Mouse (Mus musculus): Measurements from ENCODE around the gene Krcc1. TPM values are rescaled to one million over a fixed set of nuclear protein-coding genes. Genes with fewer than 3 reads are reported as not detected.

Krcc1 gene
- polyA plus RNA-seq, 1 experiment from 2014 or later = 18.5 TPM

GRCm38 (mm10) chr6:71271057-71271388 lies 454 bp upstream of the Krcc1 start:
- H3K4me2 ChIP-seq (ENCODE audit: low read length) = peak overlapping the region; percentile 77
- H3K27me3 ChIP-seq (replicated peaks; ENCODE audit: control insufficient read depth, insufficient read depth, low read length) = no peaks in the 10 kb centered on the region
- H3K9ac ChIP-seq (replicated peaks; ENCODE audit: low read depth, low read length) = peak overlapping the region; percentile 99
- H3K4me3 ChIP-seq (replicated peaks; ENCODE audit: low read length) = peak overlapping the region; percentile 85
- no peaks in the 10 kb centered on the region for H3K36me3 ChIP-seq (ENCODE audit: control insufficient read depth, insufficient read depth)
- ATAC-seq = peak; percentile 70
- peak overlapping the region; percentile 93 for H3K27ac ChIP-seq (ENCODE audit: low read length)
- H3K4me1 ChIP-seq (replicated peaks; ENCODE audit: control insufficient read depth, insufficient read depth, low read length) = peaks cover 16% of the 10 kb centered on the region
- WGBS = 2% methylated on average over 8 of the region's 8 CpGs
- no peaks in the 10 kb centered on the region for H3K9me3 ChIP-seq (ENCODE audit: control insufficient read depth, low read length)

GRCm38 (mm10) chr6:71272316-71272741 lies 852 bp downstream of the Krcc1 start:
- H3K4me1 ChIP-seq (replicated peaks; ENCODE audit: control insufficient read depth, insufficient read depth, low read length) = peaks cover 16% of the 10 kb centered on the region
- peak overlapping the region; percentile 85 for H3K4me3 ChIP-seq (replicated peaks; ENCODE audit: low read length)
- no peak for ATAC-seq
- peak overlapping the region; percentile 81 for H3K4me2 ChIP-seq (ENCODE audit: low read length)
- peak overlapping the region; percentile 93 for H3K27ac ChIP-seq (ENCODE audit: low read length)
- peak overlapping the region; percentile 99 for H3K9ac ChIP-seq (replicated peaks; ENCODE audit: low read depth, low read length)
- H3K36me3 ChIP-seq (ENCODE audit: control insufficient read depth, insufficient read depth) = no peaks in the 10 kb centered on the region
- H3K9me3 ChIP-seq (ENCODE audit: control insufficient read depth, low read length) = no peaks in the 10 kb centered on the region
- no peaks in the 10 kb centered on the region for H3K27me3 ChIP-seq (replicated peaks; ENCODE audit: control insufficient read depth, insufficient read depth, low read length)
- WGBS = under 1% methylated on average over 11 of the region's 11 CpGs

GRCm38 (mm10) chr6:71273715-71274114 lies 2.2 kb downstream of the Krcc1 start:
- Histone ChIP-seq H3K9ac (replicated peaks; ENCODE audit: low read depth, low read length) (no peak overlapping the region), H3K27ac (ENCODE audit: low read length) (no peak overlapping the region), H3K9me3 (ENCODE audit: control insufficient read depth, low read length) (no peaks in the 10 kb centered on the region), H3K36me3 (ENCODE audit: control insufficient read depth, insufficient read depth) (no peaks in the 10 kb centered on the region), H3K4me3 (replicated peaks; ENCODE audit: low read length) (no peak overlapping the region), H3K27me3 (replicated peaks; ENCODE audit: control insufficient read depth, insufficient read depth, low read length) (no peaks in the 10 kb centered on the region), H3K4me1 (replicated peaks; ENCODE audit: control insufficient read depth, insufficient read depth, low read length) (peaks cover 16% of the 10 kb centered on the region), H3K4me2 (ENCODE audit: low read length) (no peak overlapping the region)
- WGBS = 94% methylated on average over 1 of the region's 1 CpGs
- no peak for ATAC-seq

- 94% methylated on average over 1 of the region's 1 CpGs for WGBS
- ATAC-seq = no peak
- Histone ChIP-seq H3K36me3 (ENCODE audit: control insufficient read depth, insufficient read depth) (no peaks in the 10 kb centered on the region), H3K9me3 (ENCODE audit: control insufficient read depth, low read length) (no peaks in the 10 kb centered on the region), H3K9ac (replicated peaks; ENCODE audit: low read depth, low read length) (no peak overlapping the region), H3K4me3 (replicated peaks; ENCODE audit: low read length) (no peak overlapping the region), H3K4me2 (ENCODE audit: low read length) (no peak overlapping the region), H3K27ac (ENCODE audit: low read length) (no peak overlapping the region), H3K27me3 (replicated peaks; ENCODE audit: control insufficient read depth, insufficient read depth, low read length) (no peaks in the 10 kb centered on the region), H3K4me1 (replicated peaks; ENCODE audit: control insufficient read depth, insufficient read depth, low read length) (peaks cover 16% of the 10 kb centered on the region)
Measured at GRCm38 (mm10) chr6:71274621-71275020, 3.1 kb downstream of the Krcc1 start.

- Histone ChIP-seq H3K4me1 (replicated peaks; ENCODE audit: control insufficient read depth, insufficient read depth, low read length) (no peaks in the 10 kb centered on the region), H3K27me3 (replicated peaks; ENCODE audit: control insufficient read depth, insufficient read depth, low read length) (no peaks in the 10 kb centered on the region), H3K4me2 (ENCODE audit: low read length) (no peak overlapping the region), H3K4me3 (replicated peaks; ENCODE audit: low read length) (no peak overlapping the region), H3K36me3 (ENCODE audit: control insufficient read depth, insufficient read depth) (no peaks in the 10 kb centered on the region), H3K9me3 (ENCODE audit: control insufficient read depth, low read length) (no peaks in the 10 kb centered on the region), H3K9ac (replicated peaks; ENCODE audit: low read depth, low read length) (no peak overlapping the region), H3K27ac (ENCODE audit: low read length) (no peak overlapping the region)
- no peak for ATAC-seq
- 45% methylated on average over 1 of the region's 1 CpGs for WGBS
Measured at GRCm38 (mm10) chr6:71279418-71279817, 7.9 kb downstream of the Krcc1 start.

GRCm38 (mm10) chr6:71293509-71293908 lies 22.0 kb downstream of the Krcc1 start:
- ATAC-seq = no peak
- Histone ChIP-seq H3K27ac (ENCODE audit: low read length) (no peak overlapping the region), H3K4me3 (replicated peaks; ENCODE audit: low read length) (no peak overlapping the region), H3K9ac (replicated peaks; ENCODE audit: low read depth, low read length) (no peak overlapping the region), H3K4me2 (ENCODE audit: low read length) (no peak overlapping the region), H3K27me3 (replicated peaks; ENCODE audit: control insufficient read depth, insufficient read depth, low read length) (no peaks in the 10 kb centered on the region), H3K4me1 (replicated peaks; ENCODE audit: control insufficient read depth, insufficient read depth, low read length) (no peaks in the 10 kb centered on the region), H3K36me3 (ENCODE audit: control insufficient read depth, insufficient read depth) (no peaks in the 10 kb centered on the region), H3K9me3 (ENCODE audit: control insufficient read depth, low read length) (no peaks in the 10 kb centered on the region)
- WGBS = 84% methylated on average over 14 of the region's 14 CpGs

- 78% methylated on average over 6 of the region's 6 CpGs for WGBS
- H3K4me2 ChIP-seq (ENCODE audit: low read length) = no peak overlapping the region
- no peak overlapping the region for H3K27ac ChIP-seq (ENCODE audit: low read length)
- H3K27me3 ChIP-seq (replicated peaks; ENCODE audit: control insufficient read depth, insufficient read depth, low read length) = no peaks in the 10 kb centered on the region
- ATAC-seq = no peak
- H3K4me1 ChIP-seq (replicated peaks; ENCODE audit: control insufficient read depth, insufficient read depth, low read length) = no peaks in the 10 kb centered on the region
- no peak overlapping the region for H3K9ac ChIP-seq (replicated peaks; ENCODE audit: low read depth, low read length)
- no peaks in the 10 kb centered on the region for H3K9me3 ChIP-seq (ENCODE audit: control insufficient read depth, low read length)
- H3K36me3 ChIP-seq (ENCODE audit: control insufficient read depth, insufficient read depth) = no peaks in the 10 kb centered on the region
- H3K4me3 ChIP-seq (replicated peaks; ENCODE audit: low read length) = no peak overlapping the region
Measured at GRCm38 (mm10) chr6:71295303-71295702, 23.8 kb downstream of the Krcc1 start.

GRCm38 (mm10) chr6:71298051-71298450 lies 26.6 kb downstream of the Krcc1 start:
- Histone ChIP-seq H3K27me3 (replicated peaks; ENCODE audit: control insufficient read depth, insufficient read depth, low read length) (no peaks in the 10 kb centered on the region), H3K27ac (ENCODE audit: low read length) (no peak overlapping the region), H3K4me2 (ENCODE audit: low read length) (no peak overlapping the region), H3K9ac (replicated peaks; ENCODE audit: low read depth, low read length) (no peak overlapping the region), H3K36me3 (ENCODE audit: control insufficient read depth, insufficient read depth) (no peaks in the 10 kb centered on the region), H3K4me3 (replicated peaks; ENCODE audit: low read length) (no peak overlapping the region), H3K4me1 (replicated peaks; ENCODE audit: control insufficient read depth, insufficient read depth, low read length) (no peaks in the 10 kb centered on the region), H3K9me3 (ENCODE audit: control insufficient read depth, low read length) (no peaks in the 10 kb centered on the region)
- WGBS = 75% methylated on average over 2 of the region's 2 CpGs
- no peak for ATAC-seq

GRCm38 (mm10) chr6:71298751-71299150 lies 27.3 kb downstream of the Krcc1 start:
- Histone ChIP-seq H3K27ac (ENCODE audit: low read length) (no peak overlapping the region), H3K27me3 (replicated peaks; ENCODE audit: control insufficient read depth, insufficient read depth, low read length) (no peaks in the 10 kb centered on the region), H3K4me3 (replicated peaks; ENCODE audit: low read length) (no peak overlapping the region), H3K9me3 (ENCODE audit: control insufficient read depth, low read length) (no peaks in the 10 kb centered on the region), H3K4me1 (replicated peaks; ENCODE audit: control insufficient read depth, insufficient read depth, low read length) (no peaks in the 10 kb centered on the region), H3K36me3 (ENCODE audit: control insufficient read depth, insufficient read depth) (no peaks in the 10 kb centered on the region), H3K4me2 (ENCODE audit: low read length) (no peak overlapping the region), H3K9ac (replicated peaks; ENCODE audit: low read depth, low read length) (no peak overlapping the region)
- WGBS = 35% methylated on average over 3 of the region's 3 CpGs
- no peak for ATAC-seq

GRCm38 (mm10) chr6:71302097-71302731 lies 30.7 kb downstream of the Krcc1 start:
- no peaks in the 10 kb centered on the region for H3K36me3 ChIP-seq (ENCODE audit: control insufficient read depth, insufficient read depth)
- 78% methylated on average over 6 of the region's 6 CpGs for WGBS
- no peaks in the 10 kb centered on the region for H3K9me3 ChIP-seq (ENCODE audit: control insufficient read depth, low read length)
- H3K4me3 ChIP-seq (replicated peaks; ENCODE audit: low read length) = no peak overlapping the region
- no peak overlapping the region for H3K4me2 ChIP-seq (ENCODE audit: low read length)
- no peaks in the 10 kb centered on the region for H3K4me1 ChIP-seq (replicated peaks; ENCODE audit: control insufficient read depth, insufficient read depth, low read length)
- no peaks in the 10 kb centered on the region for H3K27me3 ChIP-seq (replicated peaks; ENCODE audit: control insufficient read depth, insufficient read depth, low read length)
- H3K9ac ChIP-seq (replicated peaks; ENCODE audit: low read depth, low read length) = no peak overlapping the region
- no peak overlapping the region for H3K27ac ChIP-seq (ENCODE audit: low read length)
- no peak for ATAC-seq

Data from forebrain, embryonic 16.5 days (tissue).